Mouse (Mus musculus) lung, adult 2 months (tissue): ENCODE results near the gene Zfp853.
A peak's percentile ranks its signal among the peaks of the same experiment; 100 is the strongest.

ENCODE experiments used
- CTCF ChIP-seq: fragments of 200-500 bp; IDR thresholded peaks from 2 replicates; pipeline ENCODE4 v1.5.1; 2011; ENCODE audit warnings: mild to moderate bottlenecking, low read length, control low read depth; ENCODE audit not compliant: insufficient read depth
- POLR2A ChIP-seq: fragments of 200-500 bp; IDR thresholded peaks from 2 replicates; pipeline ENCODE4 v1.6.1; 2011; ENCODE audit warnings: low read depth, mild to moderate bottlenecking, control low read depth, low read length, borderline replicate concordance; ENCODE audit errors: extremely low read depth

GRCm38 (mm10) chr5:143311886-143312285 lies 18.5 kb upstream of the Zfp853 start:
- TF ChIP-seq POLR2A (no peak), CTCF (peak; percentile 83)
